Mouse (Mus musculus) adrenal gland, postnatal 25 days (tissue): ENCODE results near the gene Psmc1. TPM values are rescaled to one million over a fixed set of nuclear protein-coding genes. Genes with fewer than 3 reads are reported as not detected.

ENCODE experiments used
- DNase-seq: peaks from one replicate; pipeline ENCODE4 v3.0.0; 2021; ENCODE audit warnings: mixed read lengths
- long read RNA-seq: library from polyadenylated mRNA; stranded (forward); transcript quantifications from one replicate; pipeline ENCODE4 v2.0.0, GENCODE M21; 2021
- total RNA-seq: library from RNA; stranded (reverse); gene quantifications from 2 replicates; pipeline ENCODE4 v1.2.3, GENCODE M21; 2021

Gene Psmc1
- total RNA-seq: 236 and 263 TPM in 2 replicates
- long read RNA-seq, transcript Psmc1-201 (11 exons, 1,591 nt): major isoform, 162 of 203 reads
- long read RNA-seq, partial matches to known transcripts: 34 of 203 reads
- long read RNA-seq, other reads (novel, unspliced or antisense): 7 of 203 reads

DNA sequence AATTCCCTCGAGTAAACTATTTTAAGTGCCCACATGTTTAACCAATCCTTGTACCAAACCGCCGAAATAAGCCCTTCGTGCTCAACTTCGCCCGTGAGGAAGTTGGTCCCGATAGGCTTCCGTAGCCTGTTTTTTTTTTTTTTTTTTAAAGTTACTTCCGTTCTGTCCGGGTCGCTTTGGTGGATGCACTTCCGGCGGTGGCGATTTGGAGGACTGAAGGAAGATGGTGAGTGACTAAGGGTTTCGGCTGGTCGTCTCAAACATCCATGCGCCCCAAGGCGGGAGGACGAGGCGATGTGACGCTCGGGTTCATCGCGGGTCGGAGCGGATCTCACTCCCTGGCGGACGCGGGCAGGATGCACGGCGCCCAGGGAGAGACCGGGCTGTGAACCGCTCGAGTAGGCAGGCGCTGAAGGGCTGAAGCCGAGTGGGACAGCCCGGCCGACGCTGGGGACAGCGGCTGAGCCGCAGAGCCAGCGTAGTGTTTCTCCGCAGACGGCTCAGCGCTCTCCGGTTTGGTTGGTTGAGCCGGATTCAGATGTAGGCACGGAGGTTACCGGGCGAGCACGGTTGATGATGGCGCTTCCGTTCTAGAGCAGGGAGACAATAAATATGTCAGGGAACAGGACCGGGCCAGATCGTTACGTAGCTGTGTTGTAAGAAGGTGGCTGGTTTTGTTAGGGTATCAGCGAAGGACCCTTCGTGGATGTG, at the start of gene Psmc1:
Psmc1 (plus strand) TSS at position 169 of the 711 bp plus-strand sequence.
- peak; percentile 75 for DNase-seq

- DNase-seq: no peak
Measured at GRCm38 (mm10) chr12:100061071-100061470, 48.9 kb upstream of the Psmc1 start.

GRCm38 (mm10) chr12:100061826-100062225, 48.1 kb upstream of the Psmc1 start:
- DNase-seq: peak; percentile 6

- DNase-seq: no peak
Measured at GRCm38 (mm10) chr12:100062584-100062983, 47.4 kb upstream of the Psmc1 start.

GRCm38 (mm10) chr12:100065109-100065508, 44.8 kb upstream of the Psmc1 start:
- no peak for DNase-seq

- DNase-seq: no peak
Measured at GRCm38 (mm10) chr12:100067477-100067876, 42.5 kb upstream of the Psmc1 start.

DNA sequence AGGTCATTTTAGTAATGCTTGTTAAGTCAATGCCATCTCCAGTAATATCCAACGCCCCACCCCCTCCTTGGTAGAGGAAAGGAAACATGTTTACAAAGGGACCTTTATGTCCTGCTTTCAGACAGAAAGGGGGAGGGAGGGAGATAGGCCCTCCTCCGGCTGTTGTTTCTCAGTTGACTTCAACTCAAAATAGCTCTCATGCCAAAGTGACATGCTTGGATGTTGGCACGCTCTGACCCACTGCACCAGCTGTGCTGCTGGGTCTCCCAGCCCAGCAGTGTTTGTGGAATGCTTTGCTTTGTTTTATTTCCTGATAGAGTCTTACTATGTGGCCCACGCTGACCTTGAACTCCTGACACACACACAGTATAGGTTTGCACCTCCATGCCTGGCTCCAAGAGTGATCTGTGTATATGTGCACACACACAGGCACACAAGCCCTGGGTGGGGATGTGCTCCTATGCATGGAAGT, 36.7 kb upstream of the Psmc1 start:
- DNase-seq: no peak

DNA sequence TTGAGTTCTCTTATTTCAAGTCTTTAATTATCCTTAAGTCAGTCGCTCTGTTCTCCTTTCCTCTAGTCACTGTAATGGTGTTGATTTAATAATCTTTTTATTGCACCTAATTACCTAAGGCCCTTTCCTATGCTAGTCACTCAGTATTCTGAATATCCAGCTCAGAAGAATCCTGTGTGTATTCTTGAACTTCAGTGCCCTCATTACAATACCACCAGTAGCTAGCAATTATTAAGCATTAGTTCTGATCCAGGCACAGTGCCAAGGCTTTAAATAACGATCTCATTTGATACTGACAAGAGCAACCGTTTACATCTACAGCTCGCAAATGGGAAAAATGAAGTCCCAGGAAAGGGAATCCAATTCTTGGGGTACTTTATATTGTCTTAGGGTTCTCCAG, 34.2 kb upstream of the Psmc1 start:
- DNase-seq: no peak

DNA sequence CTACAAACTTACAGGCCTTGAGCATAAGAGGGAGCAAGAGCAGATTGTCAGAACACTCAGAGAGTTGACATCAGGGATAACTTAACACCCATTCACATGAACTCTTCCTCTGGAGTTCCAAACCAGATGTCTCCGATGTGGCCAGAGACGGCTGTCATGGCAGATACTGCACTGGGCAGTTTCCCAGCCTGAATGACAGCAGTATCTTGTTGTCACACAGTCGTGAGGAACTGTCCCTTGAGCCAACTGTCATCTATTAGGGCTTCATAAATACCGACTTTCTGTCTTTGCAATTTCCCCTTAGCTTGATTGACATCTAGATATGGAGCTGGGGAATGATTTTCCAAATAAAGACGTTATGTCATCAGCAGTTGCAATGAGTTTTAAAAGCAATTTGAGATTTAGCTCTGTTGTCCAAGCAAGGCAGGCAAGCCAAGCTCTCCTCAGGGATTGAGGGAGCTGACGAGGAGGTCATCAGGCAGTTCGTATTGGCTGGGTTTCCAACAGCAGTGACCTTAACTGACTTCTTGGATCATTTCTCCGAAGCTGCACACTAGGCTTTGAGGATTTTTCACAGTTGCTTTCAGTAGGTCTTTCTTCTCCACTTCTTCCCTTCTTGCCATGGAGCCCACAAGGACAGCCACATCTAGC, 30.2 kb upstream of the Psmc1 start:
- DNase-seq: no peak

DNA sequence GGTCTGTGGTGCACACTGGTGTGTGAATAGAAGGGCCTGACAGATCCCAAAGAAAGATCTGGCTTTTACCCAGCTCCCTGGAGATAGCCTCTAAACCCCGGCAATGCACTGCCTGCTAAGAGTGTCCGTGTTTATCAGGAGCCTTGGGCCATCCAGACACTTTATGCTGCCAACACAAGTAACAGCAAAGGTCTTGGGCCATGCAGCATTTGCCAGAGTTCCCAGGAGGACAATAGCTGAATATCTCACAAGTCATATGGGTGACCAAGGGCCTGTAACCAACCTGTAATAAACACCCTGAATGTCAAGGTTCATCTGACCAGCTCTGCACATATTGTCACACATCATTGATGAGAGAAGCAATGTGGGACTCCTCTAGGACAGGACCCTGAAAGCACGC, 21.9 kb upstream of the Psmc1 start:
- no peak for DNase-seq

- no peak for DNase-seq
Measured at GRCm38 (mm10) chr12:100089265-100089664, 20.7 kb upstream of the Psmc1 start.

DNA sequence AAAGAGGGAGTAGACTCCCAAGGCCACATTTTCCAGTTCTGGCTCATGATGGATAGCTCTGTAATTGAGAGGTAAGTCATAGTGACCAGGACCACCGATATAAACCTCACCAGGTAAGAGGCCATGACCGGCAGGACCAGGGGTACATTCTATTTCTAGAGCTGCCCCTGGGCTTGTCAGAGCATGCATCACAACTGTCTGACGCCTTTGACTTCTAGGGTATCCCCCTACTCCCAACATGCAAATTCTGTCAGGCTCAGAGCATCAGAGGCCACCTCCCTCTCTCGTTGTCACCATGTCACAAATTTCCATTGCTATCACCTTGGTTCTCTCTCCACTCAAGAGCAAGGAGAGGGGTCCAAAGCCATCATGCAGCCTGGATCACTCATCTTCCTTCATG, 19.2 kb upstream of the Psmc1 start:
- no peak for DNase-seq

DNA sequence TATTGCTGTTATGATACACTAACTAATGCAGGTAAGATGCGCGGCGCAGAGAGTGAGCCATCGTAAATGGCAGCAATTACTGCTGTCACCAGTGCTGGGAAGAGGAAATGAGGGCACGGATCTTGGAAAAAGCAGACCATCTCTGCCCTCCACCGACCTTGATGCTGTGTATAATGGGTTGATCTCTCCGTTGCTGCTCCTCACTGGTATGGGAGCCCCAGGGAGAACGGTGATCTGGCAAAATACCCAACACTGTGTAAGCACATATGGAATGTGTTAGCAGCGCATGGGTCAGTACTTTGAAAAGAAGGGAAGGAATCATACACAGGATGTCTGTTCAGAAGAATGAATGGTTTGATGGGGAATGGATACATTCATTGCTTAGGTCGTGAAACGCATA, 16.9 kb upstream of the Psmc1 start:
- DNase-seq: no peak

GRCm38 (mm10) chr12:100099971-100100706, 9.8 kb upstream of the Psmc1 start:
- DNase-seq: no peak

- DNase-seq: no peak
Measured at GRCm38 (mm10) chr12:100100707-100101030, 9.3 kb upstream of the Psmc1 start.

DNA sequence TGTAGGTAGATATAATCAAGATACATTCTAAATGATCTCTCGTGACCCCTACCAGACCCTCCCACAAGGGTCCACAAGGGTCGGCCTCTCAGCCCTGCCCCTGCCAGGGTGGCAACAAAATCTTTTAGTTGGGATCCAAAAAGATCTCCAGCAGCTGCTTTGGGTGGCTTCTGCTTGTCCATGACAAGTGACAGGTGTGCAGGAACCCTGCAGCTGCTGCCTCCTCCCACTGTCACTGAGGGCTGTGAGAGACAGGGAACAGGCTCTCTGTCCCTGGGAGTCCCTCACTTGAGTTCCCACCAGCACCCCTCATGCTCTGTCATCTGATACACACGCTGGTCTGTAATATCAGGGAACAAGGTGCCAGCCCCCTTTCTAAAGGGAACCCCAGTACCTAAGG, 8.3 kb upstream of the Psmc1 start:
- DNase-seq: no peak

DNA sequence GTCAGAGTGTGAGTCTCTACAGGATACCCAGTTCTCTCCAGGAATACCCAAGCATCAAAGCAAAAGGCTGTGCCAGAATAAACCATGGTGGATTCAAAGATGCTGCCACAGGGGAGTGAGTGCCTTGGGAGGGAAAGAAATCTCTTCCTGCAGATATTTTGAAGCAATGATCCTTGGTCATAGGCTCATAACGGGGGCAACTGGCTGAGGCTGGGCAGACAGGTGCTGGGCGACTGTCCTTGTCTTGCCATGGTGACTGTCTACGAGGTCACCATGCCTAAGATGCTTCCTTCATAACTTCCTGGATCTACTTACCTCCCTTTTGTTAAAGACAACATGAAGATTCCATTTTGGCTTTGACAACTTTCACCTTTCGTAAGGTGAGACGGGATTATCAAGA, 5.4 kb upstream of the Psmc1 start:
- DNase-seq: no peak

DNA sequence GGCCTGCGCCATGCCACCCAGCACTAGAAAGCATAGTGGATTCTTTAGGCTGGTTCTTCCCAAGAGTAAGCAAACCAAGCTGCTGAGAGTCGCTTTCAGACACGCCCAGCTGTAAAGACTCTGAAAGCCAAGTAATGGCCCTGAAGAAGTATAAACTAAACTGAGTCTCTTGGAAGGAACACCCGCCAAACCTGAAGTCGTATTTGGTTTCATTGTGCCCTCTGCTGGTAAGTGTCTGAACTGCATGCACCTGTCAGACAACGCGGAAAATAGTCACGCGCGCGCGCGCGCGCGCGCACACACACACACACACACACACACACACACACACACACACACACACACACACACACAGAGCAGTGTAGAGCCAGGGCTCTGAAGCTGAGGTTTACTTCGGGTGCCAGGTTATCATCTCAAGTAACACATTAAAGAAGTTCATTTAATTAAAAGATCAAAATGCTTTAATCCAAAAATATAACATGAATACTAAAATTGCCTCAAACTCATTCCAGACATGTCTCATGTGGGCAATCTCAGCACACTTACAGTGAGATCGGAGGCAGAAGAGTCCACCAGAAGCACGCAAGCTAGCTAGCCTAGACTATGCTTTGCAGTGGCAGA, 3.6 kb upstream of the Psmc1 start:
- peak; percentile 64 for DNase-seq

- no peak for DNase-seq
Measured at GRCm38 (mm10) chr12:100107436-100107835, 2.5 kb upstream of the Psmc1 start.

GRCm38 (mm10) chr12:100115982-100116381, 6.0 kb downstream of the Psmc1 start:
- no peak for DNase-seq

DNA sequence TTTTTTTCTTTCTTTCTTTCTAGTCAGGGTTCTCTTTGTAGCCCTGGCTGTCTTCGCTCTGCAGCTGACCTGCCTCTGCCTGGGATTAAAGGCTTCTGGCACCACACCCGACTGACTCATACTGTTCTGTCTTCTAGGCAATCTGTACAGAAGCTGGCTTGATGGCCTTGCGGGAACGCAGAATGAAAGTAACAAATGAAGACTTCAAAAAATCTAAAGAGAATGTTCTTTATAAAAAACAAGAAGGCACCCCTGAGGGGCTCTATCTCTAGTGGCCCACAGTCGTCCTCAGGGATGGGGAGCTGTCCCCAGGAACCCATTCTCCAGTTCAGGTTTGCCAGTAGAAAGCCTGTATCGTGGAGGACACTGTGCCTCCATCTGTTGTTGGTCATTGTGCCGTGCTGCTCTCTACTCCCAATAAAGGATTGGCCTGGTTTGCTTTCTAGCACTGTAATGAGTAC, 13.0 kb downstream of the Psmc1 start:
- DNase-seq: peak; percentile 69

DNA sequence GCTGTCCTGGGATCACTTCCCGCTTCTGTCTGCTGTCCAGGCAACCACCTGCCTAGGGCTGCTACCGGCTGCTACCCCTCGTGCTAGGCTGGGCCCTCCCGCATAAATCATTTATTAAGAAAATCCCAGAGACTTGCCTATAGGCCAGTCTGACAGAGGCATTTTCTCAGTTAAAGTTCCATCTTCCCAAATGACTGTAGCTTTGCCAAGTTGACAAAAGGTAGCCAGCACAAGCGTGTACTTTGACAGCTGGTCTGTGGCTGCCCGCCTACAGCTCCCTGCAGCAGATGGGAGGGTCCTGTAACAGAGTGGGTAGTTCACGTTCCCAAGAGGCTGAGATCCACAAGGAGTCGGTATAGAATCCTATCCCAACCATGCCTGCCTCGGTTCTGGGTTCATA, 13.5 kb downstream of the Psmc1 start:
- no peak for DNase-seq
